ENCODE assay signal across 8 mouse cellular contexts in the genomic region with DNA sequence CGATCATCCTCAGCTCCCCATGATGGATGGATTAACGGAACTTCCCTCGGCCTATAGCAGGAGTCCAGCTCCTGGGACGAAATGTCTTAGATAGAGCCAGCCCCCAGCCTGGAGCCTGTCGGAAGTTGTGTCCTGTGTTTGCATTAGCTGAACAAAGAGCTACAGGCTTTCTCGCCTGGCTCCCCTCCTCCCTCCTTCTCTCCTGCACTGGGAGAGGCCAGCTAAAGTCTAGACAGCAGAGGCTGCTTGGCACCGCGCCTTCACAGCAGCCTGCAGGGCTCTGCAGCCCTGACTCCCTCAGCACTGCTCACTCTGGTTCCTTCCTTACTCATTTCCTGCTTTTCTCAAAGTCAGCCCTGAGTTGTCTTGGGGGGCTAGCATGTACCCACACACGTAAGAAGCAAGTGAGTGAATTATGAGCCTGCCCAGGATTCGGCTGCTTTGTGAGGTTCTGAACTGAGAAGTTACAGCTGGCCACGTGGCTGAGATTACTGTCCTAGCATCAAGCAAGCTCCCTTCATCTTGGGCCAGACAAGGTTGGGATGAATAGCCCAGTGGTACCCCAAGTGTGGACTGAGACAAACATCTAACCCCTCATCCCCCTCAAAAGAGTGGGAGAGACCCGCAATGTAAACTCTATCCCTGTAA. TPM values are rescaled to one million over a fixed set of nuclear protein-coding genes. Genes with fewer than 3 reads are reported as not detected.
DNase-seq lines count a peak whose midpoint lies in the region; ATAC-seq and TF ChIP-seq lines count a peak whose summit lies in the region.

No protein-coding gene starts in this region.

- no peak overlapping the region for H3K4me3 ChIP-seq in olfactory bulb, adult 2 months (ENCODE audit: insufficient read depth, low read depth, low read length)

- peak; percentile 51 to 63 for DNase-seq in cerebellum, postnatal 14 days
- DNase-seq in embryo, embryonic 11.5 days (ENCODE audit: low read depth, low spot score) = peak; percentile 61
- peak; percentile 79 to 83 for DNase-seq in heart, adult 9 months (ENCODE audit: low spot score in 2 of 2)
- peak; percentile 66 for DNase-seq in kidney, adult 18-20 months
- peak; percentile 55 to 63 for DNase-seq in lung, adult 18-20 months
- no peak for DNase-seq in T-cell, adult 2 months (ENCODE audit: low spot score)

- no peak for TF ChIP-seq POLR2A in olfactory bulb, adult 2 months (IDR thresholded peaks at IDR 0.05; ENCODE audit: insufficient read depth, low read depth, low read length)

- peak overlapping the region; percentile 45; the same call in 1 of the 2 replicates for H3K27ac ChIP-seq in olfactory bulb, adult 2 months (ENCODE audit: insufficient read depth, low read depth, low read length)

- H3K4me1 ChIP-seq in olfactory bulb, adult 2 months (ENCODE audit: control insufficient read depth, insufficient read depth, low read length) = peaks cover 22% of the 10 kb centered on the region

- no peak for ATAC-seq in cerebellum, adult (ENCODE audit: insufficient number of reproducible peaks, low FRiP score, low TSS enrichment)

- no peak for TF ChIP-seq CTCF in olfactory bulb, adult 2 months (IDR thresholded peaks at IDR 0.05; ENCODE audit: insufficient read depth, low read depth, low read length)

- 27% methylated on average over 12 of the region's 12 CpGs for WGBS in olfactory bulb, adult 2 months

RNA-seq across cellular contexts. Expression of a gene that starts 11.8 kb away (rescaled TPM):
- not detected in 2 replicates for polyA plus RNA-seq in olfactory bulb, adult 2 months (2012; ENCODE audit: insufficient read depth, insufficient read length, low replicate concordance, missing spikeins)
